Mouse (Mus musculus) MEL (cell line): ENCODE data around the gene Fkbp14.

Experiments
- MYB ChIP-seq: IDR thresholded peaks from 2 replicates; pipeline ENCODE4 v1.6.1; 2011; ENCODE audit warnings: mild to moderate bottlenecking, low read depth, low read length, improper control_type of control experiment
- USF1 ChIP-seq: IDR thresholded peaks from 2 replicates; pipeline ENCODE4 v1.6.1; 2014; ENCODE audit warnings: low read depth, mild to moderate bottlenecking, inconsistent platforms, low read length, improper control_type of control experiment, moderate library complexity

DNA sequence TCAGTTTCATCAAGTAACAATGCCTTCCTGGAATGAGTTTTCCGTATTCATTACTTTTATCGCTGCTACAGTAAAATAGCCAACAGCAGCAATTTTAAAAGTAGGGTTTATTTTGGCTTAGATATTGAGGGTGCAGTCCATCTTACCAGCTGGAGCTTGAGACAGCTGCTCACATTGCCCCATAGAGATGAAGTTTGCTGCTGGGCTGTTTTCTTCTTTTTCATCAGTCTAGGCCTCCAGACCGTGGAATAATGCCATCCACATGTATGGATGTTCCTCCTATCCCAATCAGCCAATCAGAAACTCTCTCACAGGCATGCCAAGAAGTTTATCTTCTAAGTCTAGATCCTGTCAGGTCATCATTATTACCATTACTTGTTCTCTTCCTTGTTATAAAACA is 42.8 kb upstream of the Fkbp14 start:
- TF ChIP-seq MYB (no peak), USF1 (no peak)
